Mouse (Mus musculus) ES-Bruce4 (cell line): ENCODE data around the gene Nudt13. TPM values are rescaled to one million over a fixed set of nuclear protein-coding genes. Genes with fewer than 3 reads are reported as not detected.

Experiments used
- H3K27ac ChIP-seq: 2 replicates; pipeline ENCODE4 v1.5.1; 2012; ENCODE audit warnings: low read length, inconsistent platforms; ENCODE audit not compliant: insufficient read depth
- H3K27me3 ChIP-seq: 2 replicates; pipeline ENCODE4 v1.6.1; 2012; ENCODE audit warnings: mild to moderate bottlenecking, low read length, inconsistent platforms; ENCODE audit not compliant: control insufficient read depth, poor library complexity, insufficient read depth, severe bottlenecking
- H3K36me3 ChIP-seq: 2 replicates; pipeline ENCODE4 v1.6.1; 2012; ENCODE audit warnings: inconsistent platforms, mild to moderate bottlenecking, low read length, moderate library complexity; ENCODE audit not compliant: control insufficient read depth, poor library complexity, insufficient read depth, severe bottlenecking
- H3K4me1 ChIP-seq: one replicate; pipeline ENCODE4 v1.8.1; 2011; ENCODE audit warnings: low read length; ENCODE audit not compliant: control insufficient read depth, insufficient read depth
- H3K4me3 ChIP-seq: 2 replicates; pipeline ENCODE4 v1.5.1; 2011; ENCODE audit warnings: low read depth, mild to moderate bottlenecking, low read length
- H3K9ac ChIP-seq: 2 replicates; pipeline ENCODE4 v1.6.1; 2012; ENCODE audit warnings: low read depth, mild to moderate bottlenecking, inconsistent platforms; ENCODE audit not compliant: poor library complexity, severe bottlenecking
- H3K9me3 ChIP-seq: replicated peaks from 2 replicates; pipeline ENCODE4 v1.6.1; 2012; ENCODE audit warnings: mild to moderate bottlenecking, low read length, inconsistent platforms; ENCODE audit not compliant: control insufficient read depth, poor library complexity, insufficient read depth, severe bottlenecking
- CTCF ChIP-seq: IDR thresholded peaks from one replicate; pipeline ENCODE4 v1.8.1; 2011; ENCODE audit warnings: low read depth, low read length
- EP300 ChIP-seq: IDR thresholded peaks from 2 replicates; pipeline ENCODE4 v1.6.1; 2011; ENCODE audit warnings: low read depth, low read length; ENCODE audit not compliant: insufficient read depth
- POLR2A ChIP-seq: IDR thresholded peaks from one replicate; pipeline ENCODE4 v1.8.1; 2011; ENCODE audit warnings: low read length; ENCODE audit not compliant: insufficient read depth
- polyA plus RNA-seq: library from polyadenylated mRNA; stranded (reverse); fragments of >200 nt; gene quantifications from 2 replicates; pipeline ENCODE4 v1.2.4, GENCODE M21; 2011; ENCODE audit warnings: low read depth; ENCODE audit not compliant: missing spikeins, insufficient read depth, insufficient read length

Gene Nudt13
- polyA plus RNA-seq, 1 experiment, result 14.0 TPM

DNA sequence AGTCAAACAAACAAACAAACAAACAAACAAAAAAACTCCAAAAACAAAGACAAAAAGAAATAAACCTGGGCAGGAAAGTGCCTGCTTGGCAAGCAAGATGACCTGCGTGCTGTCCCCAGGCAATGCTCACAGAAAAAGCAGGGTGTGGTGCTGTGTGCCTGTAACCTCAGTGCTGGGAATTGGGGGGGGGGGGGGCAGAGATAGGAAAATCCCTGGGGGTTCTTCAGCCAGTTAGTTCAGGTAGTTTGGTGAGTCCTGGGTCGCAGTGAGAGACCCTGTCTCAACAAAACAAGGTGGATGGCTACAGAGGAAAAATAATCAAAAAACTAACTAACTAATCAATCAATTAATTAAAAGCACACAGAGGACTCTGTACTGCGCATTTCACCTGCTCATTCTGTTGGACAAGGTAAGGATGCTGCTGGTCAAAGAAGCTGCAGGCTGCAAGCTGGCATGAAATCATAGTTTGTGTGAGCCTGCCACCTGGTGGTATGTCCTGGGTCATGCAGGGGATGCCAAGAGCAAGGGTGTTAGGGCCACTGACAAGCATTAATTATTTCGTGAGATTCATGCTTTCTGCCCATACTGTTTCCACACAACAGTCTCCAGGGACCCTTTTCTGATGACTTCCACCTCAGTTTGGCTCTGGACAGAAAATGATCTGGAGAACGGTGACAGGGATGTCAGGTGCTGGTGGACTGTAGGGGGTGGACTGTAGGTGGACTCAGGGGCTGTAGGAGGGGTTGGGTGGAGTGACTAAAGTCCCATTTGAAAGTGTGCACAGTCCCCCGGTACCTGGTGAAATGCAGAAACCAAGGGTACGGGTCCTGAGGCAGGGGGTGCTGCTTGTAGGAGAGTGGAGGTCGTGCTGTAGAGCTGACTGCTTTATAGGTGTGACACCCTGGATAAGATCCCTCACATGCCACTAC lies 36.0 kb upstream of the Nudt13 start:
- TF ChIP-seq CTCF (peak; percentile 96), EP300 (no peak)
- Histone ChIP-seq H3K27ac (no peak overlapping the region), H3K36me3 (no peaks in the 10 kb centered on the region), H3K9me3 (no peaks in the 10 kb centered on the region), H3K4me1 (no peaks in the 10 kb centered on the region), H3K9ac (no peak overlapping the region), H3K4me3 (no peak overlapping the region), H3K27me3 (no peaks in the 10 kb centered on the region)

DNA sequence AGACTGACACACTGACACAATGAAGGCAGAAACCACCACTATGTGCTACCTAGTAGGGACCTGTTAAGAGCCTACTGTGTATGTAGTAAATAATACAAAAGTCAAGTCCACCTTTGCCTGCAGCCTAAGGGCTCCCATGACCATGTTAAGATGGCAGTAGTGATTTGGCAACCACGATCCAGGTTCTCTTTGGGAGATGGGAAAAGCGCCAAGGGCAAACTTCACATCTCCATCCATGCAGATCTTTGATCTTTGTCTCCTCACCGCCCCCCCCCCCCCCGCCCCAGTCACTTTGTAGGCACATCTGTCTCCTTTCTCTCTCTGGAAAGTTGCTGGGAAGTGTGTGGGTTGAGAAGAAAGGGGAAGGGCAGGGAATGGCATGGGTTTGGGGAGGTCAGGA lies 32.2 kb upstream of the Nudt13 start:
- no peak overlapping the region for H3K4me3 ChIP-seq
- H3K9me3 ChIP-seq, result no peaks in the 10 kb centered on the region
- no peaks in the 10 kb centered on the region for H3K4me1 ChIP-seq
- no peaks in the 10 kb centered on the region for H3K27me3 ChIP-seq
- H3K9ac ChIP-seq, result no peak overlapping the region
- no peak for TF ChIP-seq EP300
- TF ChIP-seq POLR2A, result no peak
- H3K27ac ChIP-seq, result no peak overlapping the region
- H3K36me3 ChIP-seq, result no peaks in the 10 kb centered on the region

DNA sequence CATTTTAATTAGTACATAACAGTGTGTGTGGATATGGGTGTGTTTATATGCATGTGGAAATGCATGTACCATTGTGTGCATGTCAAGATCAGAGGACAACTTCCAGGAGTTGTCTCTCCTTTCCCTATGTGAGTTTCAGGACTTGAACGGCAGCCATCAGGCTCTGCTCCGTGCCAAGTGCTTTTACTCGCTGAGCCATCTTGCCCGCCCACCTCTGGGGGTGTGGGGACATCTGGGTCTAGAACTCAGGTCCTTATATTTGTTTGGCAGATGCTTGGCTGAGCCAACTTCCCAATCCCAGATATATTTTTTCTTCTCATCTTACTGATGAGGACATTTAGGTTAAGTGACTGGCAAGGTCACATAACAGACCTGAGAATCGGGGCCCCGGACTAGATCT lies 26.1 kb upstream of the Nudt13 start:
- H3K9ac ChIP-seq, result no peak overlapping the region
- H3K27me3 ChIP-seq, result no peaks in the 10 kb centered on the region
- H3K27ac ChIP-seq, result no peak overlapping the region
- no peaks in the 10 kb centered on the region for H3K4me1 ChIP-seq
- H3K36me3 ChIP-seq, result no peaks in the 10 kb centered on the region
- no peak overlapping the region for H3K4me3 ChIP-seq
- TF ChIP-seq POLR2A, result no peak
- TF ChIP-seq EP300, result no peak
- no peak for TF ChIP-seq CTCF
- no peaks in the 10 kb centered on the region for H3K9me3 ChIP-seq

DNA sequence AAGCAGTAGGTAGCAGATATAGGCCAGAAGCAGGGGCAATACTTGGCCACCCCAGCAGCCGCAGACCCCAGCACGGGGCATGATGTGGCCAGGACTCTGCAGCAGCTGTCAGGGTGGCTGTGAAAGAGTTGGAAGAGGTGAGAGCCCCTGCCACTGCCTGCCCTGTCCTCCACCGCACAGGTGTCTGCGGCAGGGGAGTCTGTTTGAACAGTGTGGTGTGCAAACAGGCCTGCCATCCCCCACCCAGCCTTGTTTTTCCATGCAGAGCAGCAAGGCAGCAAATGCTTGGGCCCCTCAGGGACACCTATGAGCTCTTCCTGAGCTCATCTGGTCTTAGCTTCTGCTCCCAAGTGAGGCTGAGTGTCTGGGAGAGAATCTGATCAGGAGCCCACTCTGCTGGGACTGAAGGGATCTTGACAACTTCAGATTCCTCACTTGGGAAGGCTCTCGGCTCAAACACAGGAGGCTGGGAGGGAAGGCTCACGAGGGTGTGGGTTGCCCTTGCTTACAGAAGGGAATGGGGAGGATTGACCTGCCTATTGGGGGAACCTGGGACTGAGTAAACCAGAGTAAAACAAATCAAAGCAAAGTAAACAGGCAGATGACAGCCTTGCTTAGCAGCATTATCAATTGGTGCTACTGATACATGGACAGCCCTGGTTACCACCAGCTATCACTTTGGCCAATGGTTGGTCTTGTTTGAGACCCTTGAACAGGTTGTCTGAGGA lies 25.3 kb upstream of the Nudt13 start, which contains the start of gene Kcnk16:
Gene Kcnk16 (minus strand): TSS at position 118 of the 728 bp plus-strand sequence.
- H3K27ac ChIP-seq, result no peak within 1 kb of the TSS
- TF ChIP-seq EP300 (no peak), POLR2A (no peak), CTCF (no peak)
- no peaks in the 10 kb centered on the region for H3K27me3 ChIP-seq
- H3K36me3 ChIP-seq, result no peaks in the 10 kb centered on the region
- no peaks in the 10 kb centered on the region for H3K9me3 ChIP-seq
- H3K9ac ChIP-seq, result no peak within 1 kb of the TSS
- no peak within 1 kb of the TSS for H3K4me3 ChIP-seq
- no peaks in the 10 kb centered on the region for H3K4me1 ChIP-seq

DNA sequence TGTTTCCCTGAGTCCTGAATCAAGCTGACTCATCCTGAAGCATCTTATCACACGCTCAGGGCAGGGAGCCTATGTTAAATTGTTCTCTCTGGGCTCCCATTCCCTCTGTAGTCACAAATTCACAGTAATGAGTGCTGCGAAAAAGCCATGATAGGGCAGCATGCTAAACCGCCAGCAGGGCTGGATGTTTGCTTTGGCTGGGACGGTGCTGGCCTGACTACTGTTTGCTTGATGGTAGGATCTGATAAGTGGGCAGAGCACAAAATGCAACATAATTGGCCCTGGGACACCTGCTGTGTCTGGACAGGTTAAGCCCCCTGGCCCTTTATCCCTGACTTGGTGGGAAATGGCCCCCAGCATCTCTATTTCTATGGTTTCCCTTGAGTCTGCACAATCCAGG lies 3.1 kb upstream of the Nudt13 start:
- peaks cover 7% of the 10 kb centered on the region; the same call in 1 of the 2 replicates for H3K9me3 ChIP-seq
- no peaks in the 10 kb centered on the region for H3K36me3 ChIP-seq
- no peak overlapping the region for H3K9ac ChIP-seq
- no peak overlapping the region for H3K27ac ChIP-seq
- no peaks in the 10 kb centered on the region for H3K27me3 ChIP-seq
- no peaks in the 10 kb centered on the region for H3K4me1 ChIP-seq
- TF ChIP-seq CTCF (no peak), EP300 (no peak), POLR2A (no peak)
- no peak overlapping the region for H3K4me3 ChIP-seq

DNA sequence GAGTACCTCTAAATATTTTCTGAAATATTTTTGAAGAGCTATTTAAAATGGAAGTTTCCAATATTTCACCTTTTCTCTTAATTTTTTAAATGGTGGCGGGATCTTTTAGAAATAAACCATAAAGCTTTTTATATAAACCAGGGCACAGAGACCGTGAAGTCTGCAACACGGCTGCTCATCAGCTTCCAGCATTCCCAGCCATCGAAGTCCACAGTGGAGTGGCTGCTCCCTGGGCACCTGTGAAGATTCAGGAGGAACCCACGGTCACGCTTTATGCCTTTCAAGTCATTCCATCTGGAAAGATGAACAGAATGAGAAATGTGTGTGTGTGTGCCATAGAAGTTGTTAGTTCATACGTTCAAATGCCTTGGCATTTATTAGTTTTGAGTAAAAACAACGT lies 450 bp downstream of the Nudt13 start:
- Histone ChIP-seq H3K27me3 (no peaks in the 10 kb centered on the region), H3K36me3 (no peaks in the 10 kb centered on the region), H3K4me1 (no peaks in the 10 kb centered on the region), H3K4me3 (peak overlapping the region; percentile 71), H3K9ac (peak overlapping the region; percentile 74), H3K27ac (no peak overlapping the region), H3K9me3 (no peaks in the 10 kb centered on the region)
- no peak for TF ChIP-seq POLR2A
- TF ChIP-seq CTCF, result no peak
- TF ChIP-seq EP300, result no peak
